Mouse (Mus musculus) bone marrow macrophage, adult 2 months (primary cell): ENCODE results near the gene Plxdc1.

Source experiments
- CTCF ChIP-seq: IDR thresholded peaks from 2 replicates; pipeline ENCODE4 v1.5.1; 2012; ENCODE audit warnings: low read depth, mild to moderate bottlenecking, low read length, moderate library complexity
- POLR2A ChIP-seq: IDR thresholded peaks from 2 replicates; pipeline ENCODE4 v1.6.1; 2012; ENCODE audit warnings: mild to moderate bottlenecking, low read depth, low read length, borderline replicate concordance

- TF ChIP-seq CTCF (no peak), POLR2A (no peak)
Measured at GRCm38 (mm10) chr11:97982721-97983120, 3.5 kb downstream of the Plxdc1 start.
